Mouse (Mus musculus): ENCODE measurements around the gene Gm20696. TPM values are rescaled to one million over a fixed set of nuclear protein-coding genes. Genes with fewer than 3 reads are reported as not detected.

The Gm20696 gene
- polyA plus RNA-seq, 1 experiment from 2014 or later = 3.6 TPM

DNA sequence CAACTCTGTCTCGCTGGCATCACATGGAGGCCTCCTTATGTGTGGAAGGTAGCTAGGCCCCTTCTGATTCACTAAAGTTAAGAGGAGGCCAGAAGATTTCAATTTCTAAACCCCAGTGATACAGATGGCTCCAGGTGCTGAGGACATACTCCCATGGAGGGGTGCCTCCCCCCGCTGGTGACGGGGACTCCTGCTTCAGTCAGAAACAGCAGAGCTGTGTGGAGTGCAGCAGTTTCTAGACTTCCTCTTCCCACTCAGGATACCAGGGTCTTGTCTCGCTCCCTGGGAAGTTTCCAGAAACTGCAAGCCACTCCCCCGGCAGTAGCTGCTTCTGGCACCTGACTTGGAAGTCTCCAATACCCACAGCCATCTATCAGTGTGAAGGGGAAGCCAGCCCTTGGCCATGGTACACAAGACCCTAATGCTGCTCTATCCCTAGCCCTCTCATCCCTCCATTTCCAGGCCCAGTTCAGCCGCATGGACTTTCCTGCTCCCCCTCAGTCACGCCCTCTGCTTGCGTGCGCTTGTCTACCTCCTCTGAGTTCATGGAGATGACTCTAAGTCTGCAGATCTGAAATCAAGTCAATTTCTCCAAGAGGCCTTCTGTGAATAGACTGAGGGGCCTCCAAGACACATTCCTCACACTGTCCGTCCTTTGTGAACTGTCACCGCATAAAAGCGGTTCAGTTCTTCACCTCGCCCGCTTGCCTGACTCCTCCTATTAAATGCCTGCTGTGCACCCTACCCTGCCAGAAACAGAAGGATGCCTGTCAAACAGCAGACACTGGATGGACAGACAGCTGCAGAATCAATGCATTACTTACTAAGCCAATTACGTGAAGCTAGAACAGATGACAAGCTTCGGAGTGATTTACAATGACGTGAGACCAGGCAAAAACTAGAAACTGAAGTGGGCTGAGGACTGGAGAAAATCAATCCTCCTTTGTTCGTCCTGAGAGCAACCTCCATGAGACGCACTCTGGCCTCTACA lies 346.9 kb downstream of the Gm20696 start:
- peak; percentile 53 for ATAC-seq
- Histone ChIP-seq H3K4me1 (replicated peaks) (peaks cover 19% of the 10 kb centered on the region), H3K27me3 (no peaks in the 10 kb centered on the region), H3K9me3 (no peaks in the 10 kb centered on the region), H3K4me2 (replicated peaks) (peak overlapping the region; percentile 20; the same call in 1 of the 2 replicates), H3K36me3 (no peaks in the 10 kb centered on the region), H3K9ac (replicated peaks) (no peak overlapping the region), H3K27ac (peak overlapping the region; percentile 37; the same call in 1 of the 2 replicates), H3K4me3 (replicated peaks) (no peak overlapping the region)
- WGBS = 40% methylated on average over 19 of the region's 19 CpGs

DNA sequence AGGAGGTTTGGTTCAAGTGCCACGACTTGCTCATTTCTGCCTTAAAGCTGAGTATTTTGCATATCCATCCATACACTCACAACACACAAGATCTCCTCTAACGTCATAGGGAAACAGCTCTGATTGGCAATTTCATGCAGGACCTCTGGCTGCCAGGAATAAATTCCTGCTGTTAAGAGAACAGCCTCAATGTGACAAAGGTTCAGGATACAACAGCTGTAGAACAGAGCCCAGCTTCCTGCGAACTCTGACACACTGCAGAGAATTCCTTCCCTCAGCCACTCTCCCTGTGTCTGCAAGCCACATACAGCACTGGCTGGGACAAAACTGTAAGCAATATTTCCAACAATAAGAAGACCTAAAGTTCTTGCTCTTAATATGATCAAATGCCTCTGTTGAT lies 351.9 kb downstream of the Gm20696 start:
- no peak for ATAC-seq
- WGBS = 66% methylated on average over 3 of the region's 3 CpGs
- H3K9me3 ChIP-seq = no peaks in the 10 kb centered on the region
- H3K4me1 ChIP-seq (replicated peaks) = peaks cover 16% of the 10 kb centered on the region
- no peak overlapping the region for H3K4me2 ChIP-seq (replicated peaks)
- H3K27ac ChIP-seq = no peak overlapping the region
- H3K36me3 ChIP-seq = no peaks in the 10 kb centered on the region
- no peak overlapping the region for H3K4me3 ChIP-seq (replicated peaks)
- H3K9ac ChIP-seq (replicated peaks) = no peak overlapping the region
- no peaks in the 10 kb centered on the region for H3K27me3 ChIP-seq

DNA sequence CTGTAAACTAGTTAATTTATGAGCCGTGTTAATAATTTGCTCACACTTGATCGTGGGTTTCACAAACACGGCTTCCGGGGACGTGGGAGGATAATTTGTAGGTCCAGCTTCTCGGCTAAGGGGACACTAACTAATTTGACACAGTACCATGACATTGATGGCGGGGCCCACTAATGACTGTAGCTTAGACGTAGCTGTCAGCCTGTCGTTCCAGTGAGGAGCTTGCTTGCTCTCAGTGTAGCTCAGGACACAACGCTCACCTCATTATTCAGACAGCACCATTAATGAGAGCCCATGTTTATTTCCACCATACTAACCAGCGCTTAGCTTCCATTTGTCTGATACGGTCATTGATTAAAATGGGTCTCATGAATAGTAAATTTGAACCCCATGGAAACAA lies 356.1 kb downstream of the Gm20696 start:
- no peaks in the 10 kb centered on the region for H3K9me3 ChIP-seq
- H3K4me2 ChIP-seq (replicated peaks) = no peak overlapping the region
- no peak overlapping the region for H3K27ac ChIP-seq
- no peak for ATAC-seq
- WGBS = 66% methylated on average over 12 of the region's 12 CpGs
- H3K36me3 ChIP-seq = no peaks in the 10 kb centered on the region
- H3K27me3 ChIP-seq = no peaks in the 10 kb centered on the region
- H3K4me1 ChIP-seq (replicated peaks) = peaks cover 10% of the 10 kb centered on the region
- H3K9ac ChIP-seq (replicated peaks) = no peak overlapping the region
- no peak overlapping the region for H3K4me3 ChIP-seq (replicated peaks)

DNA sequence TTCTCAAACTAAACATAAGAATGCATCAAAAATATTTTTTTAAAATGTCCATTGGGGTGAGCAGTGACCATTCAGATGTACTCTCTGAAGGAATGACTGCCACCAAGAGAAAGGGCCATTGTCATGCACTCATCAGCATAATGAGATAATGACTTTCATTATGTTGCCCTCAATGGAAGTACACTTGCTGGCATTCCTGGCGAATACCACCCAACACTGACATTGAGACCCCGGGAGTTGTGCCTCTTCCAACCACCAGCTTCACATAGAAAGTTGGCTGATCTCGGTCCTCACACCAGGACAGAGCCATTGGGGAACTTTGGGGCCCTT lies 356.5 kb downstream of the Gm20696 start:
- Histone ChIP-seq H3K27me3 (no peaks in the 10 kb centered on the region), H3K4me2 (replicated peaks) (no peak overlapping the region), H3K4me3 (replicated peaks) (no peak overlapping the region), H3K9ac (replicated peaks) (no peak overlapping the region), H3K4me1 (replicated peaks) (peaks cover 10% of the 10 kb centered on the region), H3K36me3 (no peaks in the 10 kb centered on the region), H3K9me3 (no peaks in the 10 kb centered on the region), H3K27ac (no peak overlapping the region)
- no peak for ATAC-seq
- 43% methylated on average over 3 of the region's 3 CpGs for WGBS

GRCm38 (mm10) chr6:99309466-99310170 lies 357.0 kb downstream of the Gm20696 start:
- 78% methylated on average over 14 of the region's 14 CpGs for WGBS
- Histone ChIP-seq H3K4me3 (replicated peaks) (no peak overlapping the region), H3K9ac (replicated peaks) (no peak overlapping the region), H3K9me3 (no peaks in the 10 kb centered on the region), H3K4me2 (replicated peaks) (no peak overlapping the region), H3K4me1 (replicated peaks) (peaks cover 10% of the 10 kb centered on the region), H3K36me3 (no peaks in the 10 kb centered on the region), H3K27ac (no peak overlapping the region), H3K27me3 (no peaks in the 10 kb centered on the region)
- ATAC-seq = no peak

GRCm38 (mm10) chr6:99305751-99306150 lies 360.8 kb downstream of the Gm20696 start:
- no peaks in the 10 kb centered on the region for H3K36me3 ChIP-seq
- H3K9me3 ChIP-seq = no peaks in the 10 kb centered on the region
- H3K4me3 ChIP-seq (replicated peaks) = no peak overlapping the region
- no peaks in the 10 kb centered on the region for H3K27me3 ChIP-seq
- peaks cover 7% of the 10 kb centered on the region for H3K4me1 ChIP-seq (replicated peaks)
- no peak for ATAC-seq
- no peak overlapping the region for H3K27ac ChIP-seq
- H3K4me2 ChIP-seq (replicated peaks) = no peak overlapping the region
- WGBS = 88% methylated on average over 3 of the region's 3 CpGs
- no peak overlapping the region for H3K9ac ChIP-seq (replicated peaks)

- Histone ChIP-seq H3K9ac (replicated peaks) (no peak overlapping the region), H3K4me3 (replicated peaks) (no peak overlapping the region), H3K4me1 (replicated peaks) (peaks cover 2% of the 10 kb centered on the region), H3K4me2 (replicated peaks) (no peak overlapping the region), H3K36me3 (no peaks in the 10 kb centered on the region), H3K9me3 (no peaks in the 10 kb centered on the region), H3K27me3 (no peaks in the 10 kb centered on the region), H3K27ac (no peak overlapping the region)
- 97% methylated on average over 3 of the region's 3 CpGs for WGBS
- no peak for ATAC-seq
Observed at GRCm38 (mm10) chr6:99305236-99305635, 361.4 kb downstream of the Gm20696 start.

- no peaks in the 10 kb centered on the region for H3K9me3 ChIP-seq
- H3K27ac ChIP-seq = no peak overlapping the region
- no peaks in the 10 kb centered on the region for H3K27me3 ChIP-seq
- no peak for ATAC-seq
- no peak overlapping the region for H3K4me2 ChIP-seq (replicated peaks)
- H3K36me3 ChIP-seq = no peaks in the 10 kb centered on the region
- H3K4me3 ChIP-seq (replicated peaks) = no peak overlapping the region
- WGBS = 91% methylated on average over 6 of the region's 6 CpGs
- H3K4me1 ChIP-seq (replicated peaks) = no peaks in the 10 kb centered on the region
- H3K9ac ChIP-seq (replicated peaks) = no peak overlapping the region
Observed at GRCm38 (mm10) chr6:99302662-99303435, 363.7 kb downstream of the Gm20696 start.

DNA sequence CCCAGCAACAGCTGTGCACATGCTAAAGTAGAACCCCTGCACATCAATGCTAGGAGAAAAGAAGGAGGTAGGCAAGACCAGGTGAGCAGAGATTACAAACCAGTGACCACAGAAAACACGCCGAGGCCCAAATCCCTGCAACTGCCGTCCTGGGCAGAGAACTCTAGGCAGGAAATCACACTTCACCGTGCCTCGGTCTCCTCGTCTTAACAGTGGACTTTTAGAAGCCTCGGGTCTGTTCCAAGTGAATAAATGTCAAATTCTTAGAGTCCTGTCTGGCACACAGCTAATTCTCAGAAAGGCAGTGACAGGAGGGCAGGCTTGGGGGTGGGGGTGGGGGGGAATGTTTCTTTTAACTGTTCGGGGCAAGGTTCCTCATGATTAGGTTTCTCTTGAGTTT lies 364.7 kb downstream of the Gm20696 start:
- Histone ChIP-seq H3K4me2 (replicated peaks) (no peak overlapping the region), H3K9ac (replicated peaks) (no peak overlapping the region), H3K27ac (no peak overlapping the region), H3K9me3 (no peaks in the 10 kb centered on the region), H3K4me1 (replicated peaks) (no peaks in the 10 kb centered on the region), H3K4me3 (replicated peaks) (no peak overlapping the region), H3K36me3 (no peaks in the 10 kb centered on the region), H3K27me3 (no peaks in the 10 kb centered on the region)
- WGBS = 87% methylated on average over 8 of the region's 8 CpGs
- ATAC-seq = no peak

DNA sequence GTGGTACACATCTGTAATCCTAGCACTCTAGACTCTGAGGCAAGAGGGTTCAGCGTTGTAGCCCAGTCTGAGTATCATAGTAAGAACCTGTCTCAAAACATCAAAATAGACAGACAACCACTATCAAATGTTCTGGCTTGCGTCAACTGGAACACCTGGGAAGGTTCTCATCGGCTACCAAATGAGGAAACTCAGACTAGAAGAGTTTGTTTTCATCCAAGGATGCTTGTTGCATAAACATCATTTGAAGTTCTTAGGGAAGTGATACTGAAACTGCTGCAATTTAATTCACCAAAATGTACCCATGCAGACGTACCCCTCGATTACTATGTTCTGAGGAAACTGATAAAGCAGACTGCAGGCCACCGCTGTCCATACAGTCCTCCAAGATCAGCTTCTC lies 366.4 kb downstream of the Gm20696 start:
- no peak overlapping the region for H3K4me2 ChIP-seq (replicated peaks)
- H3K4me1 ChIP-seq (replicated peaks) = no peaks in the 10 kb centered on the region
- no peaks in the 10 kb centered on the region for H3K36me3 ChIP-seq
- no peak for ATAC-seq
- no peaks in the 10 kb centered on the region for H3K9me3 ChIP-seq
- no peak overlapping the region for H3K9ac ChIP-seq (replicated peaks)
- H3K27me3 ChIP-seq = no peaks in the 10 kb centered on the region
- no peak overlapping the region for H3K4me3 ChIP-seq (replicated peaks)
- H3K27ac ChIP-seq = no peak overlapping the region
- WGBS = 95% methylated on average over 6 of the region's 6 CpGs

DNA sequence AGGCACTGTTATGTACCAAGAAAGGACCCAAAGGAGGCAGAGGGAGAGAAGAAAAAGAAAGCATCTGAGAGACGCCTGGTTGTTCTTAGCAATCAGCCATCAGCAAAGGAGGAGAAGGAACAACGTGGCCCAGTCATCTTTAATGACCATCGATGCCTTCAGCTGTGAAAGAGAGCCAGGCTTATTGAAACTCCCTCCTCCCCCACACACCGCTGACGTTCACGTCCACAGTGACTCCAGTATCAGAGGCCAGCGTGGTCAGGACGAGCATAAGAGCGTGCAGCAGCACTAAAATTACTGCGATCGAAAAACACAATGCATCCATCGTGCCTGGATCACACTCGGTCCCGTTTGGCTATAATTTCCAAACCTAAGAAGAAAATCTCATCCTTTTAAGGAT lies 367.4 kb downstream of the Gm20696 start:
- Histone ChIP-seq H3K4me1 (replicated peaks) (no peaks in the 10 kb centered on the region), H3K4me3 (replicated peaks) (no peak overlapping the region), H3K9me3 (no peaks in the 10 kb centered on the region), H3K27ac (no peak overlapping the region), H3K9ac (replicated peaks) (no peak overlapping the region), H3K36me3 (no peaks in the 10 kb centered on the region), H3K27me3 (no peaks in the 10 kb centered on the region), H3K4me2 (replicated peaks) (no peak overlapping the region)
- no peak for ATAC-seq
- 72% methylated on average over 14 of the region's 14 CpGs for WGBS

DNA sequence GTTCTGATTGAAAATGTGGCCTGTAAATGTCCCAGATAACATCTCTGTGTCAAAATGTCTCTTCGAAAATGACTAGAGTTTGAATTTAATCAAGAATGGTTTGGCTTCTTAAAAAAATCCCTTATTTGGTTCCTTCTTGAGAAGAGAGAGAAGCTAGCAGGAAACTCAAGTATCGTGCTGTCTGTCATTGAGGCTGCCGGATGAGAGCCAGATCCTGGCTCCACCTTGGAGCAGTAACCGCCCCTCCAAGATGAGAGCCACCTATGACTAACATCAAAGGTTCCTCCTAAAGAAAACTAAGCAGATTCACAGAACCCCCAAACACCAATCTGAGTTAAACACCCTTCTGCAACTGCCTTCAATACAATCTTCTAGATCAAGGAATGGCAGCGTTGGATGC lies 369.1 kb downstream of the Gm20696 start:
- no peak for ATAC-seq
- H3K4me3 ChIP-seq (replicated peaks) = no peak overlapping the region
- no peaks in the 10 kb centered on the region for H3K9me3 ChIP-seq
- 94% methylated on average over 5 of the region's 5 CpGs for WGBS
- no peak overlapping the region for H3K27ac ChIP-seq
- H3K36me3 ChIP-seq = no peaks in the 10 kb centered on the region
- H3K9ac ChIP-seq (replicated peaks) = no peak overlapping the region
- H3K4me2 ChIP-seq (replicated peaks) = no peak overlapping the region
- H3K4me1 ChIP-seq (replicated peaks) = no peaks in the 10 kb centered on the region
- H3K27me3 ChIP-seq = no peaks in the 10 kb centered on the region
